Mouse (Mus musculus): ENCODE measurements around the gene Zfyve9. TPM values are rescaled to one million over a fixed set of nuclear protein-coding genes. Genes with fewer than 3 reads are reported as not detected.
A peak's percentile ranks its signal among the peaks of the same experiment; 100 is the strongest.

Zfyve9 gene
- polyA plus RNA-seq (2012; rRNA removed): 5.2 and 6.5 TPM in 2 replicates

- Histone ChIP-seq H3K36me3 (ENCODE audit: control insufficient read depth, insufficient read depth, low read length) (no peaks in the 10 kb centered on the region), H3K4me1 (ENCODE audit: control insufficient read depth, insufficient read depth, low read length) (peaks cover 7% of the 10 kb centered on the region; the same call in 1 of the 2 replicates), H3K4me3 (ENCODE audit: insufficient read depth, low read depth, low read length) (peak within 1 kb of the TSS; percentile 68), H3K27ac (ENCODE audit: insufficient read depth, low read depth, low read length) (peak within 1 kb of the TSS; percentile 88), H3K27me3 (replicated peaks; ENCODE audit: control insufficient read depth, insufficient read depth, low read length) (no peaks in the 10 kb centered on the region)
- under 1% methylated on average over 108 of the region's 111 CpGs for WGBS
- peak; percentile 85 for DNase-seq
- TF ChIP-seq POLR2A (IDR thresholded peaks at IDR 0.05; ENCODE audit: low read depth, low read length) (no peak), CTCF (conservative IDR thresholded peaks at IDR 0.05; ENCODE audit: insufficient read depth, insufficient read length, low read depth, low read length) (peak; percentile 56)
Measured at GRCm38 (mm10) chr4:108780057-108780863, at the start of gene Zfyve9. TSS of gene Zfyve9 (minus strand) at chr4:108780798.

- H3K36me3 ChIP-seq (ENCODE audit: control insufficient read depth, insufficient read depth, low read length): peaks cover 6% of the 10 kb centered on the region
- TF ChIP-seq CTCF (conservative IDR thresholded peaks at IDR 0.05; ENCODE audit: insufficient read depth, insufficient read length, low read depth, low read length): no peak
- TF ChIP-seq POLR2A (IDR thresholded peaks at IDR 0.05; ENCODE audit: low read depth, low read length): no peak
- 76% methylated on average over 2 of the region's 2 CpGs for WGBS
- no peak overlapping the region for H3K4me3 ChIP-seq (ENCODE audit: insufficient read depth, low read depth, low read length)
- no peak for DNase-seq
- H3K27me3 ChIP-seq (replicated peaks; ENCODE audit: control insufficient read depth, insufficient read depth, low read length): no peaks in the 10 kb centered on the region
- H3K27ac ChIP-seq (ENCODE audit: insufficient read depth, low read depth, low read length): no peak overlapping the region
- peaks cover under 1% of the 10 kb centered on the region; the same call in 1 of the 2 replicates for H3K4me1 ChIP-seq (ENCODE audit: control insufficient read depth, insufficient read depth, low read length)
Measured at GRCm38 (mm10) chr4:108826643-108827042, 46.0 kb upstream of the Zfyve9 start.

- no peaks in the 10 kb centered on the region for H3K27me3 ChIP-seq (replicated peaks; ENCODE audit: control insufficient read depth, insufficient read depth, low read length)
- no peaks in the 10 kb centered on the region for H3K4me1 ChIP-seq (ENCODE audit: control insufficient read depth, insufficient read depth, low read length)
- WGBS: 90% methylated on average over 1 of the region's 1 CpGs
- no peak overlapping the region for H3K27ac ChIP-seq (ENCODE audit: insufficient read depth, low read depth, low read length)
- no peak for DNase-seq
- TF ChIP-seq POLR2A (IDR thresholded peaks at IDR 0.05; ENCODE audit: low read depth, low read length): no peak
- TF ChIP-seq CTCF (conservative IDR thresholded peaks at IDR 0.05; ENCODE audit: insufficient read depth, insufficient read length, low read depth, low read length): no peak
- no peak overlapping the region for H3K4me3 ChIP-seq (ENCODE audit: insufficient read depth, low read depth, low read length)
- peaks cover 6% of the 10 kb centered on the region for H3K36me3 ChIP-seq (ENCODE audit: control insufficient read depth, insufficient read depth, low read length)
Measured at GRCm38 (mm10) chr4:108826096-108826495, 45.5 kb upstream of the Zfyve9 start.

GRCm38 (mm10) chr4:108825677-108826076, 45.1 kb upstream of the Zfyve9 start:
- 89% methylated on average over 3 of the region's 3 CpGs for WGBS
- no peak overlapping the region for H3K4me3 ChIP-seq (ENCODE audit: insufficient read depth, low read depth, low read length)
- no peak for DNase-seq
- no peak overlapping the region for H3K27ac ChIP-seq (ENCODE audit: insufficient read depth, low read depth, low read length)
- TF ChIP-seq CTCF (conservative IDR thresholded peaks at IDR 0.05; ENCODE audit: insufficient read depth, insufficient read length, low read depth, low read length) (no peak), POLR2A (IDR thresholded peaks at IDR 0.05; ENCODE audit: low read depth, low read length) (no peak)
- H3K4me1 ChIP-seq (ENCODE audit: control insufficient read depth, insufficient read depth, low read length): no peaks in the 10 kb centered on the region
- no peaks in the 10 kb centered on the region for H3K27me3 ChIP-seq (replicated peaks; ENCODE audit: control insufficient read depth, insufficient read depth, low read length)
- peaks cover 8% of the 10 kb centered on the region for H3K36me3 ChIP-seq (ENCODE audit: control insufficient read depth, insufficient read depth, low read length)

- 63% methylated on average over 6 of the region's 6 CpGs for WGBS
- no peak for DNase-seq
Measured at GRCm38 (mm10) chr4:108811550-108811949, 31.0 kb upstream of the Zfyve9 start.

GRCm38 (mm10) chr4:108811142-108811541, 30.5 kb upstream of the Zfyve9 start:
- H3K36me3 ChIP-seq (ENCODE audit: control insufficient read depth, insufficient read depth, low read length): no peaks in the 10 kb centered on the region; the same call in 1 of the 2 replicates
- no peaks in the 10 kb centered on the region for H3K27me3 ChIP-seq (replicated peaks; ENCODE audit: control insufficient read depth, insufficient read depth, low read length)
- H3K27ac ChIP-seq (ENCODE audit: insufficient read depth, low read depth, low read length): no peak overlapping the region
- no peak overlapping the region for H3K4me3 ChIP-seq (ENCODE audit: insufficient read depth, low read depth, low read length)
- WGBS: 64% methylated on average over 4 of the region's 4 CpGs
- DNase-seq: no peak
- no peaks in the 10 kb centered on the region for H3K4me1 ChIP-seq (ENCODE audit: control insufficient read depth, insufficient read depth, low read length)
- TF ChIP-seq CTCF (conservative IDR thresholded peaks at IDR 0.05; ENCODE audit: insufficient read depth, insufficient read length, low read depth, low read length) (no peak), POLR2A (IDR thresholded peaks at IDR 0.05; ENCODE audit: low read depth, low read length) (no peak)

More at GRCm38 (mm10) chr4:108811550-108811949, 31.0 kb upstream of the Zfyve9 start:
- H3K27ac ChIP-seq (ENCODE audit: insufficient read depth, low read depth, low read length): no peak overlapping the region
- H3K4me1 ChIP-seq (ENCODE audit: control insufficient read depth, insufficient read depth, low read length): no peaks in the 10 kb centered on the region
- H3K4me3 ChIP-seq (ENCODE audit: insufficient read depth, low read depth, low read length): no peak overlapping the region
- H3K36me3 ChIP-seq (ENCODE audit: control insufficient read depth, insufficient read depth, low read length): no peaks in the 10 kb centered on the region; the same call in 1 of the 2 replicates
- TF ChIP-seq CTCF (conservative IDR thresholded peaks at IDR 0.05; ENCODE audit: insufficient read depth, insufficient read length, low read depth, low read length) (no peak), POLR2A (IDR thresholded peaks at IDR 0.05; ENCODE audit: low read depth, low read length) (no peak)
- H3K27me3 ChIP-seq (replicated peaks; ENCODE audit: control insufficient read depth, insufficient read depth, low read length): no peaks in the 10 kb centered on the region

- Histone ChIP-seq H3K27ac (ENCODE audit: insufficient read depth, low read depth, low read length) (no peak overlapping the region), H3K36me3 (ENCODE audit: control insufficient read depth, insufficient read depth, low read length) (no peaks in the 10 kb centered on the region), H3K27me3 (replicated peaks; ENCODE audit: control insufficient read depth, insufficient read depth, low read length) (no peaks in the 10 kb centered on the region), H3K4me3 (ENCODE audit: insufficient read depth, low read depth, low read length) (no peak overlapping the region), H3K4me1 (ENCODE audit: control insufficient read depth, insufficient read depth, low read length) (no peaks in the 10 kb centered on the region)
- DNase-seq: no peak
- TF ChIP-seq CTCF (conservative IDR thresholded peaks at IDR 0.05; ENCODE audit: insufficient read depth, insufficient read length, low read depth, low read length): no peak
- TF ChIP-seq POLR2A (IDR thresholded peaks at IDR 0.05; ENCODE audit: low read depth, low read length): no peak
- WGBS: 90% methylated on average over 2 of the region's 2 CpGs
Measured at GRCm38 (mm10) chr4:108803535-108803934, 22.9 kb upstream of the Zfyve9 start.

All from kidney, adult 2 months (tissue).